In the genomic region with DNA sequence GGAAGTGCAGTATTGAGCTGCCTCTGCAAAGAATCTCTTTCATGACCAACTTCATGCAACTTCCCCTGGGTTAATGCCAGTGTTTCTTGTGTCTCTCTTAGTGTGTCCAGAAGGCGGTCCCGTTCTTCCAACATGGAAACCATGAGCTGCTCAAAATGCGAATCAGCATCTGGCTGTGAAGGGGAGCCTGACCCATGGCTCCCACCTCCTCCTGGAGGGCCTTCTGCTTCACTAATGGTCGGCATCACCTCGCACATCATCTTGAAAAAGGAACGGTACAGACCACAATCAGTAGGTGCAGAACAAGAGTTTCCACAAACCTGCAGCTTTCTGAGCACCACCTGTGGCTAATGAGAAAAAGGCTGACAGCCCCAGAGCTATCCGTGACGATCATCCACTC, we compare ENCODE assay signal across 10 mouse cellular contexts. TPM values are rescaled to one million over a fixed set of nuclear protein-coding genes. Genes with fewer than 3 reads are reported as not detected.
DNase-seq lines count a peak whose midpoint lies in the region; ATAC-seq and TF ChIP-seq lines count a peak whose summit lies in the region.
"Had no signal": no experiment of that assay in that cellular context is flagged by ENCODE, and none has a peak within 500 bp of the region (broad histone marks: within the 10 kb centered on the region; RNA-seq: fewer than 3 reads in every experiment).

No protein-coding gene starts in this region.

- H3K4me3 ChIP-seq in gastrocnemius, adult 2 months = peak overlapping the region; percentile 76
- peak overlapping the region in 1 of 3 experiments; percentile 88 for H3K4me3 ChIP-seq in CH12.LX (replicated peaks in 1 of 3; ENCODE audit: low read depth in 2 of 3, low read length in 2 of 3, poor library complexity in 1 of 3)
- H3K4me3 ChIP-seq in forebrain, embryonic 15.5 days = peak overlapping the region; percentile 85
- peak overlapping the region; percentile 93 for H3K4me3 ChIP-seq in liver, embryonic 13.5 days (replicated peaks)

- peak overlapping the region; percentile 96 for H3K27ac ChIP-seq in gastrocnemius, adult 2 months
- H3K27ac ChIP-seq in CH12.LX (ENCODE audit: insufficient read depth, low read depth) = no peak overlapping the region
- H3K27ac ChIP-seq in forebrain, embryonic 15.5 days (replicated peaks) = no peak overlapping the region
- peak overlapping the region; percentile 80; the same call in 1 of the 2 replicates for H3K27ac ChIP-seq in liver, embryonic 13.5 days

- no peak for TF ChIP-seq RAD21 in CH12.LX (IDR thresholded peaks at IDR 0.05; ENCODE audit: low read depth, low read length)

- H3K36me3 ChIP-seq in CH12.LX (replicated peaks in 1 of 2; ENCODE audit: control insufficient read depth in 1 of 2, insufficient read depth in 1 of 2, low read length in 1 of 2) = peaks cover 14 to 37% of the 10 kb centered on the region in 2 experiments
- H3K36me3 ChIP-seq in forebrain, embryonic 15.5 days = peaks cover 26% of the 10 kb centered on the region
- H3K36me3 ChIP-seq in liver, embryonic 13.5 days = peaks cover 37% of the 10 kb centered on the region

- in situ Hi-C loops in CH12.LX (cut with MboI; ENCODE audit: low pct_ligation_motif_present, low pct_unique_long_range_greater_than_20kb, low sequenced_read_pairs) = no loop called here

- WGBS in forebrain, embryonic 15.5 days = 87% methylated on average over 8 of the region's 8 CpGs
- 79% methylated on average over 8 of the region's 8 CpGs for WGBS in liver, embryonic 13.5 days (ENCODE audit: insufficient replicate concordance)

- peaks cover 22% of the 10 kb centered on the region for H3K79me2 ChIP-seq in CH12.LX (replicated peaks; ENCODE audit: control insufficient read depth, extremely low read depth, insufficient read depth, poor library complexity, severe bottlenecking)

- TF ChIP-seq EP300 in CH12.LX (IDR thresholded peaks at IDR 0.05; ENCODE audit: low read length) = no peak

- H3K4me1 ChIP-seq in CH12.LX (ENCODE audit: control insufficient read depth in 1 of 2, insufficient read depth in 2 of 2) = peaks cover 11 to 31% of the 10 kb centered on the region in 2 experiments
- peaks cover 29% of the 10 kb centered on the region for H3K4me1 ChIP-seq in forebrain, embryonic 15.5 days
- peaks cover 54% of the 10 kb centered on the region for H3K4me1 ChIP-seq in liver, embryonic 13.5 days (replicated peaks)

- no peak for TF ChIP-seq CTCF in gastrocnemius, adult 2 months (IDR thresholded peaks at IDR 0.05)
- no peak for TF ChIP-seq CTCF in CH12.LX (conservative IDR thresholded peaks at IDR 0.05 in 1 of 2, IDR thresholded peaks at IDR 0.05 in 1 of 2; ENCODE audit: low read depth in 2 of 2, low read length in 2 of 2)

- peaks cover 31% of the 10 kb centered on the region for H3K27me3 ChIP-seq in CH12.LX (replicated peaks)
- H3K27me3 ChIP-seq in forebrain, embryonic 15.5 days = no peaks in the 10 kb centered on the region; the same call in 1 of the 2 replicates
- H3K27me3 ChIP-seq in liver, embryonic 13.5 days = no peaks in the 10 kb centered on the region

- peak overlapping the region; percentile 97 for H3K4me2 ChIP-seq in CH12.LX (ENCODE audit: insufficient read depth, low read depth, poor library complexity, severe bottlenecking)
- H3K4me2 ChIP-seq in forebrain, embryonic 15.5 days (replicated peaks) = peak overlapping the region; percentile 79
- H3K4me2 ChIP-seq in liver, embryonic 13.5 days = peak overlapping the region; percentile 89

- DNase-seq in gastrocnemius, adult 2 months = no peak
- DNase-seq in gastrocnemius, adult 18-20 months (ENCODE audit: low spot score) = no peak
- no peak for DNase-seq in CH12.LX (ENCODE audit: extremely low read depth)
- no peak for DNase-seq in liver, embryonic 13.5 days
- DNase-seq in c-Kit-positive CD71-positive TER-119-positive erythroid progenitor cells, embryonic 14.5 days (ENCODE audit: low spot score) = no peak
- no peak for DNase-seq in layer of hippocampus, postnatal 25 days (ENCODE audit: extremely low spot score in 1 of 2, low spot score in 1 of 2)
- DNase-seq: cerebellum, postnatal 10 days; lung, adult 18-20 months had no signal

- H3K9me3 ChIP-seq in CH12.LX (replicated peaks; ENCODE audit: low read length) = no peaks in the 10 kb centered on the region
- H3K9me3 ChIP-seq in forebrain, embryonic 15.5 days = no peaks in the 10 kb centered on the region
- no peaks in the 10 kb centered on the region for H3K9me3 ChIP-seq in liver, embryonic 13.5 days (replicated peaks)

- intact Hi-C loops in gastrocnemius, adult 2 months (cut with DNase I) = loop anchor here (2.0 kb wide), 1 partner anchor 25 kb away; no protein-coding TSS in a partner anchor

- dilution Hi-C loops in CH12.LX (cut with MboI; ENCODE audit: extremely low pct_ligation_motif_present, extremely low pct_unique_long_range_greater_than_20kb, low sequenced_read_pairs) = no loop called here

- no peak for ATAC-seq in forebrain, embryonic 15.5 days (replicated peaks)
- no peak for ATAC-seq in liver, embryonic 13.5 days (ENCODE audit: low read depth)
- ATAC-seq in CD4-positive, CD25-positive, alpha-beta regulatory T cell, adult 4 months = no peak

- no peak for TF ChIP-seq POLR2A in CH12.LX (IDR thresholded peaks at IDR 0.05; ENCODE audit: low read depth, low read length)

- peak overlapping the region; percentile 89 for H3K9ac ChIP-seq in CH12.LX (ENCODE audit: insufficient read depth, low read depth)
- peak overlapping the region; percentile 86; the same call in 1 of the 2 replicates for H3K9ac ChIP-seq in forebrain, embryonic 15.5 days (replicated peaks)
- H3K9ac ChIP-seq in liver, embryonic 13.5 days = peak overlapping the region; percentile 97

TF ChIP-seq in CH12.LX, 34 proteins besides CTCF, POLR2A, EP300 and RAD21:
- no peak for TF ChIP-seq TCF12 (IDR thresholded peaks at IDR 0.05; ENCODE audit: low read depth, low read length)
- no peak for TF ChIP-seq NELFE (IDR thresholded peaks at IDR 0.05; ENCODE audit: low read depth, low read length)
- no peak for TF ChIP-seq TBP (conservative IDR thresholded peaks at IDR 0.05; ENCODE audit: low read depth, low read length)
- no peak for TF ChIP-seq MYC (IDR thresholded peaks at IDR 0.05; ENCODE audit: low read depth, low read length)
- no peak for TF ChIP-seq POLR2AphosphoS2 (IDR thresholded peaks at IDR 0.05; ENCODE audit: low read depth, low read length)
- TF ChIP-seq SIN3A (IDR thresholded peaks at IDR 0.05; ENCODE audit: low read length) = no peak
- no peak for TF ChIP-seq ZKSCAN1 (IDR thresholded peaks at IDR 0.05; ENCODE audit: borderline replicate concordance, low read depth, low read length)
- no peak for TF ChIP-seq RCOR1 (conservative IDR thresholded peaks at IDR 0.05; ENCODE audit: low read depth, low read length)
- no peak for TF ChIP-seq GABPA (IDR thresholded peaks at IDR 0.05; ENCODE audit: insufficient replicate concordance, low read depth, low read length)
- no peak for TF ChIP-seq ZNF384 (IDR thresholded peaks at IDR 0.05; ENCODE audit: low read depth, low read length)
- TF ChIP-seq KAT2A (IDR thresholded peaks at IDR 0.05; ENCODE audit: insufficient replicate concordance, low read length) = no peak
- no peak for TF ChIP-seq NRF1 (IDR thresholded peaks at IDR 0.05; ENCODE audit: low read depth, low read length)
TF ChIP-seq in CH12.LX: peak in this region for 0.

RNA-seq across cellular contexts. Expression of a gene that starts 1.3 kb away (rescaled TPM):
- 10 to 100 TPM; 28.3 to 33.4 TPM for total RNA-seq in gastrocnemius, adult 2 months (2021)
- total RNA-seq in gastrocnemius, adult 18-20 months (2021) = 10 to 100 TPM; 24.7 to 25.8 TPM
- total RNA-seq in CH12.LX (2012; rRNA removed) (29.3 and 33.5 TPM in 2 replicates), CH12.LX (2014; rRNA removed) (41.3 and 51.2 TPM in 2 replicates)
- polyA plus RNA-seq in CH12.LX (2012; ENCODE audit: insufficient read length, low read depth) = 41.6 and 46.6 TPM in 2 replicates
- 30.9 and 31.0 TPM in 2 replicates for polyA plus RNA-seq in forebrain, embryonic 15.5 days (2015; fragmentation: Nextera tagmentation; extraction: Ambion mirVana)
- 14.1 and 20.0 TPM in 2 replicates for polyA plus RNA-seq in liver, embryonic 13.5 days (2015; fragmentation: Nextera tagmentation; extraction: Ambion mirVana)
- 10 to 100 TPM; 29.7 to 41.3 TPM for total RNA-seq in layer of hippocampus, postnatal 25 days (2021)
- polyA plus RNA-seq in CD4-positive, CD25-positive, alpha-beta regulatory T cell, adult 4 months (2017; shearing (Covaris generic)) = 10 to 100 TPM; 28.3 to 31.6 TPM

RNA-seq across cellular contexts. Expression of a gene that starts 30.0 kb away (rescaled TPM):
- total RNA-seq in gastrocnemius, adult 2 months (2021) = 1 to 10 TPM; 1.6 to 2.6 TPM
- total RNA-seq in gastrocnemius, adult 18-20 months (2021) = 1 to 10 TPM; 2.1 to 2.3 TPM
- total RNA-seq in CH12.LX (2012; rRNA removed) (4.5 and 5.5 TPM in 2 replicates), CH12.LX (2014; rRNA removed) (2.7 and 2.9 TPM in 2 replicates)
- 7.0 and 7.2 TPM in 2 replicates for polyA plus RNA-seq in CH12.LX (2012; ENCODE audit: insufficient read length, low read depth)
- polyA plus RNA-seq in forebrain, embryonic 15.5 days (2015; fragmentation: Nextera tagmentation; extraction: Ambion mirVana) = 5.4 and 5.7 TPM in 2 replicates
- 5.7 and 6.2 TPM in 2 replicates for polyA plus RNA-seq in liver, embryonic 13.5 days (2015; fragmentation: Nextera tagmentation; extraction: Ambion mirVana)
- total RNA-seq in layer of hippocampus, postnatal 25 days (2021) = 1 to 10 TPM; 2.0 to 2.2 TPM
- 1 to 10 TPM; 8.2 to 9.4 TPM for polyA plus RNA-seq in CD4-positive, CD25-positive, alpha-beta regulatory T cell, adult 4 months (2017; shearing (Covaris generic))

Comparison
In these comparisons a context has a peak if more than half of its experiments do, and no peak if none do; other contexts are left out.
1. H3K27ac ChIP-seq: peak in gastrocnemius, adult 2 months (single experiment) and liver, embryonic 13.5 days (single experiment); none in CH12.LX (single experiment) and forebrain, embryonic 15.5 days (single experiment).
2. Peak in every context shown above with its lines, with median percentiles within 50 percentile points of each other: H3K4me2 ChIP-seq and H3K9ac ChIP-seq.